Mouse (Mus musculus) neural tube, embryonic 12.5 days (tissue): ENCODE data around the gene Cmtr2. TPM values are rescaled to one million over a fixed set of nuclear protein-coding genes. Genes with fewer than 3 reads are reported as not detected.

Experiments used
- ATAC-seq: fragments of 200-750 bp; cut with Nextera tagmentation; 2 replicates; pipeline ENCODE4 v1.8.0; 2017; ENCODE audit warnings: low read depth, mild to moderate bottlenecking, moderate TSS enrichment, moderate library complexity; ENCODE audit not compliant: low FRiP score
- H3K27ac ChIP-seq: fragments of 300-500 bp; sonication (generic); 2 replicates; pipeline ENCODE4 v1.5.1; 2016
- H3K27me3 ChIP-seq: fragments of 300-500 bp; sonication (generic); replicated peaks from 2 replicates; pipeline ENCODE4 v1.6.1; 2016; ENCODE audit warnings: mild to moderate bottlenecking
- H3K36me3 ChIP-seq: fragments of 300-500 bp; sonication (generic); 2 replicates; pipeline ENCODE4 v1.6.1; 2016; ENCODE audit warnings: mild to moderate bottlenecking
- H3K4me1 ChIP-seq: fragments of 300-500 bp; sonication (generic); 2 replicates; pipeline ENCODE4 v1.6.1; 2016
- H3K4me2 ChIP-seq: fragments of 300-500 bp; sonication (generic); replicated peaks from 2 replicates; pipeline ENCODE4 v1.6.1; 2016; ENCODE audit warnings: mild to moderate bottlenecking
- H3K4me3 ChIP-seq: fragments of 300-500 bp; sonication (generic); 2 replicates; pipeline ENCODE4 v1.5.1; 2016
- H3K9ac ChIP-seq: fragments of 300-500 bp; sonication (generic); 2 replicates; pipeline ENCODE4 v1.6.1; 2016; ENCODE audit warnings: mild to moderate bottlenecking
- H3K9me3 ChIP-seq: fragments of 300-500 bp; sonication (generic); 2 replicates; pipeline ENCODE4 v1.6.1; 2016; ENCODE audit warnings: mild to moderate bottlenecking
- WGBS: fragments of 180-500 bp; shearing (Covaris S2); methylation state at CpG from one replicate; pipeline ENCODE4 v1.1.7; 2016; 5-methylcytosine and 5-hydroxymethylcytosine counted together
- polyA plus RNA-seq: library from polyadenylated mRNA; unstranded; fragments of >200 nt; fragmentation: Nextera tagmentation; extraction: Ambion mirVana; gene quantifications from 2 replicates; pipeline ENCODE4 v1.2.1, GENCODE M21; 2016

Gene Cmtr2
- polyA plus RNA-seq, 1 experiment from 2014 or later, result 12.2 TPM

GRCm38 (mm10) chr8:110267268-110267667, 51.8 kb downstream of the Cmtr2 start:
- Histone ChIP-seq H3K4me1 (peaks cover 7% of the 10 kb centered on the region; the same call in 1 of the 2 replicates), H3K9ac (peak overlapping the region; percentile 33; the same call in 1 of the 2 replicates), H3K4me2 (peak overlapping the region; percentile 65), H3K36me3 (no peaks in the 10 kb centered on the region), H3K27ac (no peak overlapping the region), H3K27me3 (no peaks in the 10 kb centered on the region), H3K9me3 (no peaks in the 10 kb centered on the region), H3K4me3 (peak overlapping the region; percentile 33)
- no peak for ATAC-seq
- 15% methylated on average over 12 of the region's 12 CpGs for WGBS

GRCm38 (mm10) chr8:110270659-110271058, 55.2 kb downstream of the Cmtr2 start:
- WGBS, result 91% methylated on average over 4 of the region's 4 CpGs
- no peaks in the 10 kb centered on the region for H3K36me3 ChIP-seq
- no peaks in the 10 kb centered on the region for H3K27me3 ChIP-seq
- H3K27ac ChIP-seq, result no peak overlapping the region
- no peak for ATAC-seq
- H3K9ac ChIP-seq, result no peak overlapping the region
- no peaks in the 10 kb centered on the region for H3K9me3 ChIP-seq
- peaks cover 7% of the 10 kb centered on the region; the same call in 1 of the 2 replicates for H3K4me1 ChIP-seq
- no peak overlapping the region for H3K4me3 ChIP-seq
- no peak overlapping the region for H3K4me2 ChIP-seq

- 68% methylated on average over 2 of the region's 2 CpGs for WGBS
- no peak overlapping the region for H3K4me2 ChIP-seq
Measured at GRCm38 (mm10) chr8:110273394-110273793, 57.9 kb downstream of the Cmtr2 start.

More at GRCm38 (mm10) chr8:110273394-110273793, 57.9 kb downstream of the Cmtr2 start:
- Histone ChIP-seq H3K36me3 (no peaks in the 10 kb centered on the region), H3K9me3 (no peaks in the 10 kb centered on the region), H3K4me3 (no peak overlapping the region), H3K9ac (no peak overlapping the region), H3K4me1 (no peaks in the 10 kb centered on the region), H3K27ac (no peak overlapping the region), H3K27me3 (no peaks in the 10 kb centered on the region)
- no peak for ATAC-seq

Other genes with a start within 250 kb of the Cmtr2 start
- gene Tat, start 225.2 kb upstream of the Cmtr2 start, polyA plus RNA-seq, result not detected in 2 replicates
- not detected in 2 replicates for gene Chst4, start 175.9 kb upstream of the Cmtr2 start, polyA plus RNA-seq
- gene Zfp612, start 135.9 kb upstream of the Cmtr2 start, polyA plus RNA-seq, result 12.7 and 13.0 TPM in 2 replicates
- not detected in 2 replicates for gene Gm21964, start 114.5 kb upstream of the Cmtr2 start, polyA plus RNA-seq
- not detected in 2 replicates for gene Gm17720, start 112.9 kb upstream of the Cmtr2 start, polyA plus RNA-seq
- 5.3 and 7.7 TPM in 2 replicates for gene Calb2, start 47.5 kb upstream of the Cmtr2 start, polyA plus RNA-seq
- gene Hydin, start 51.3 kb downstream of the Cmtr2 start, polyA plus RNA-seq, result 0.13 and 0.16 TPM in 2 replicates